In genomic region chr2:172561016-172561415, GRCm38 (mm10) we compare ENCODE assay signal across 28 mouse cellular contexts. TPM values are rescaled to one million over a fixed set of nuclear protein-coding genes. Genes with fewer than 3 reads are reported as not detected.
A peak's percentile ranks its signal among the peaks of the same experiment; 100 is the strongest.
DNase-seq lines count a peak whose midpoint lies in the region; ATAC-seq lines count a peak whose summit lies in the region.
"Had no signal": no experiment of that assay in that cellular context is flagged by ENCODE, and none has a peak within 500 bp of the region (broad histone marks: within the 10 kb centered on the region; RNA-seq: fewer than 3 reads in every experiment).

No protein-coding gene starts in this region.

- 29% methylated on average over 10 of the region's 10 CpGs for WGBS in midbrain, embryonic 11.5 days
- WGBS in midbrain, embryonic 15.5 days, result 33% methylated on average over 10 of the region's 10 CpGs
- 41% methylated on average over 10 of the region's 10 CpGs for WGBS in limb, embryonic 10.5 days

- no peaks in the 10 kb centered on the region for H3K36me3 ChIP-seq in midbrain, embryonic 11.5 days (ENCODE audit: control insufficient read depth, insufficient read depth, low read length)
- H3K36me3 ChIP-seq in midbrain, embryonic 15.5 days (replicated peaks), result no peaks in the 10 kb centered on the region
- peaks cover 12% of the 10 kb centered on the region; the same call in 1 of the 2 replicates for H3K36me3 ChIP-seq in limb, embryonic 10.5 days
- H3K36me3 ChIP-seq: embryonic facial prominence, embryonic 15.5 days; heart, embryonic 12.5 days; hindbrain, embryonic 10.5 days; hindbrain, embryonic 15.5 days had no signal

- no peaks in the 10 kb centered on the region for H3K9me3 ChIP-seq in midbrain, embryonic 11.5 days (ENCODE audit: control insufficient read depth, low read length)
- no peaks in the 10 kb centered on the region for H3K9me3 ChIP-seq in midbrain, embryonic 15.5 days
- no peaks in the 10 kb centered on the region for H3K9me3 ChIP-seq in limb, embryonic 10.5 days (replicated peaks)
- H3K9me3 ChIP-seq: embryonic facial prominence, embryonic 15.5 days; heart, embryonic 12.5 days; hindbrain, embryonic 10.5 days; hindbrain, embryonic 15.5 days had no signal

- H3K9ac ChIP-seq in midbrain, embryonic 11.5 days (ENCODE audit: low read length), result no peak overlapping the region
- H3K9ac ChIP-seq in midbrain, embryonic 15.5 days, result no peak overlapping the region
- H3K9ac ChIP-seq: embryonic facial prominence, embryonic 15.5 days; heart, embryonic 12.5 days; hindbrain, embryonic 15.5 days had no signal

- H3K27me3 ChIP-seq in midbrain, embryonic 11.5 days (ENCODE audit: control insufficient read depth, insufficient read depth, low read length), result peaks cover 40% of the 10 kb centered on the region
- peaks cover 48% of the 10 kb centered on the region for H3K27me3 ChIP-seq in midbrain, embryonic 15.5 days (replicated peaks)
- peaks cover 29% of the 10 kb centered on the region for H3K27me3 ChIP-seq in limb, embryonic 10.5 days (ENCODE audit: low read depth, poor library complexity, severe bottlenecking)

- DNase-seq in embryo, embryonic 11 days, result peak; percentile 40
- no peak for DNase-seq in embryo, embryonic 10.5 days (ENCODE audit: low spot score)
- DNase-seq in midbrain, embryonic 11.5 days (ENCODE audit: low spot score, missing footprints), result peak; percentile 85
- DNase-seq in limb, embryonic 10.5 days (ENCODE audit: low spot score), result no peak
- no peak for DNase-seq in ovary, postnatal 10 days (ENCODE audit: low spot score)
- DNase-seq in layer of hippocampus, postnatal 25 days (ENCODE audit: extremely low spot score in 1 of 2, low spot score in 1 of 2), result no peak
- DNase-seq: adrenal gland, postnatal 14 days; B cell, adult 2 months; cerebellum, adult 18-20 months; cerebellum, adult 9-11 months; cerebellum, postnatal 36 days; gastrocnemius, postnatal 10 days; heart, adult 18-20 months had no signal

- no peak for ATAC-seq in midbrain, embryonic 11.5 days (ENCODE audit: low FRiP score)
- no peak for ATAC-seq in midbrain, embryonic 15.5 days (replicated peaks)
- ATAC-seq: activated CD4-positive, CD25-positive, alpha-beta regulatory T cell, adult 4 months; CD4-positive, CD25-positive, alpha-beta regulatory T cell, adult 4 months; forebrain, embryonic 16.5 days; inflammation-experienced regulatory T-cells, adult 6 months; intestine, postnatal 0 days had no signal

- peaks cover 3% of the 10 kb centered on the region for H3K4me1 ChIP-seq in midbrain, embryonic 11.5 days (ENCODE audit: control insufficient read depth, insufficient read depth, low read length)
- no peaks in the 10 kb centered on the region for H3K4me1 ChIP-seq in midbrain, embryonic 15.5 days
- peaks cover 48% of the 10 kb centered on the region for H3K4me1 ChIP-seq in limb, embryonic 10.5 days
- H3K4me1 ChIP-seq: hindbrain, embryonic 15.5 days had no signal

- H3K4me2 ChIP-seq in midbrain, embryonic 11.5 days, result no peak overlapping the region
- no peak overlapping the region for H3K4me2 ChIP-seq in midbrain, embryonic 15.5 days
- H3K4me2 ChIP-seq: embryonic facial prominence, embryonic 15.5 days; heart, embryonic 12.5 days; hindbrain, embryonic 15.5 days had no signal

- H3K4me3 ChIP-seq in midbrain, embryonic 11.5 days (ENCODE audit: low read depth, low read length), result no peak overlapping the region
- H3K4me3 ChIP-seq in midbrain, embryonic 15.5 days, result no peak overlapping the region
- H3K4me3 ChIP-seq in limb, embryonic 10.5 days, result no peak overlapping the region
- H3K4me3 ChIP-seq: embryonic facial prominence, embryonic 15.5 days; erythroblast, embryonic 14.5 days; heart, embryonic 12.5 days; hindbrain, embryonic 10.5 days; hindbrain, embryonic 15.5 days had no signal

- no peak overlapping the region for H3K27ac ChIP-seq in midbrain, embryonic 11.5 days (ENCODE audit: low read depth, low read length)
- H3K27ac ChIP-seq in midbrain, embryonic 15.5 days, result no peak overlapping the region
- H3K27ac ChIP-seq in limb, embryonic 10.5 days, result peak overlapping the region; percentile 68
- H3K27ac ChIP-seq: embryonic facial prominence, embryonic 15.5 days; hindbrain, embryonic 10.5 days; hindbrain, embryonic 15.5 days had no signal

RNA-seq across cellular contexts. Expression of gene Tfap2c, which starts 11.6 kb away (rescaled TPM):
- 2.8 and 4.5 TPM in 2 replicates for polyA plus RNA-seq in midbrain, embryonic 11.5 days (2014; fragmentation: Nextera tagmentation; extraction: Ambion mirVana)
- polyA plus RNA-seq in midbrain, embryonic 15.5 days (2015; fragmentation: Nextera tagmentation; extraction: Ambion mirVana), result 0.34 and 0.79 TPM in 2 replicates
- polyA plus RNA-seq in limb, embryonic 10.5 days (2016; fragmentation: Nextera tagmentation; extraction: Ambion mirVana), result 11.5 and 25.1 TPM in 2 replicates
- under 1 TPM; 0.49 to 0.57 TPM for total RNA-seq in layer of hippocampus, postnatal 25 days (2021)
- total RNA-seq: adrenal gland, adult 18-20 months; adrenal gland, postnatal 14 days; gastrocnemius, postnatal 10 days; gastrocnemius, postnatal 4 days; heart, adult 18-20 months; heart, postnatal 25 days; MEL had no signal
- polyA plus RNA-seq: activated CD4-positive, CD25-positive, alpha-beta regulatory T cell, adult 4 months; erythroblast, embryonic 14.5 days; inflammation-experienced regulatory T-cells, adult 6 months; intestine, postnatal 0 days had no signal

Comparison
In these comparisons a context has a peak if more than half of its experiments do, and no peak if none do; other contexts are left out.
1. DNase-seq: peak in embryo, embryonic 11 days (single experiment) and midbrain, embryonic 11.5 days (single experiment); none in embryo, embryonic 10.5 days (single experiment), limb, embryonic 10.5 days (single experiment), ovary, postnatal 10 days (single experiment) and layer of hippocampus, postnatal 25 days (0 of 2).